Mouse (Mus musculus) olfactory bulb, adult 2 months (tissue): ENCODE results near the gene Pik3cd. TPM values are rescaled to one million over a fixed set of nuclear protein-coding genes. Genes with fewer than 3 reads are reported as not detected.
"Not testable (repeated sequence)": the region's sequence is repeated elsewhere in the genome, so short reads cannot be mapped to it uniquely, and the experiment has no call there.

Source experiments
- H3K27ac ChIP-seq: fragments of 200-500 bp; 2 replicates; pipeline ENCODE4 v1.5.1; 2012; ENCODE audit warnings: low read depth, low read length; ENCODE audit not compliant: insufficient read depth
- H3K4me1 ChIP-seq: fragments of 200-500 bp; 2 replicates; pipeline ENCODE4 v1.6.1; 2012; ENCODE audit warnings: low read length; ENCODE audit not compliant: control insufficient read depth, insufficient read depth
- H3K4me3 ChIP-seq: fragments of 200-500 bp; 2 replicates; pipeline ENCODE4 v1.5.1; 2012; ENCODE audit warnings: mild to moderate bottlenecking, low read depth, low read length, moderate library complexity; ENCODE audit not compliant: insufficient read depth
- CTCF ChIP-seq: fragments of 200-500 bp; IDR thresholded peaks from 2 replicates; pipeline ENCODE4 v1.5.1; 2012; ENCODE audit warnings: low read depth, mild to moderate bottlenecking, low read length, moderate library complexity; ENCODE audit not compliant: insufficient read depth
- POLR2A ChIP-seq: fragments of 200-500 bp; IDR thresholded peaks from 2 replicates; pipeline ENCODE4 v1.6.1; 2012; ENCODE audit warnings: mild to moderate bottlenecking, low read depth, low read length, moderate library complexity; ENCODE audit not compliant: insufficient read depth
- WGBS: fragments of 180-500 bp; shearing (Covaris S2); methylation state at CpG from one replicate; pipeline ENCODE4 v1.1.7; 2018; 5-methylcytosine and 5-hydroxymethylcytosine counted together
- polyA plus RNA-seq: library from polyadenylated mRNA; stranded (reverse); fragments of >200 nt; gene quantifications from 2 replicates; pipeline ENCODE4 v1.2.4, GENCODE M21; 2012; ENCODE audit warnings: low replicate concordance; ENCODE audit not compliant: missing spikeins, insufficient read depth, insufficient read length

Gene Pik3cd
- polyA plus RNA-seq, result not detected in 2 replicates

- H3K4me1 ChIP-seq, result peaks cover 14% of the 10 kb centered on the region
- no peak within 1 kb of the TSS for H3K4me3 ChIP-seq
- H3K27ac ChIP-seq, result no peak within 1 kb of the TSS
- no peak for TF ChIP-seq CTCF
- no peak for TF ChIP-seq POLR2A
- WGBS, result 66% methylated on average over 19 of the region's 19 CpGs
These were observed at the start of gene Pik3cd for GRCm38 (mm10) chr4:149702210-149702979. Gene Pik3cd (minus strand): TSS chr4:149702571.

- Histone ChIP-seq H3K4me1 (peaks cover 8% of the 10 kb centered on the region), H3K27ac (no peak overlapping the region), H3K4me3 (no peak overlapping the region)
- 55% methylated on average over 5 of the region's 5 CpGs for WGBS
- TF ChIP-seq CTCF (no peak), POLR2A (no peak)
These were observed 48.3 kb upstream of the Pik3cd start for GRCm38 (mm10) chr4:149750671-149751070.

- not testable (repeated sequence) for H3K4me1 ChIP-seq, H3K4me3 ChIP-seq, H3K27ac ChIP-seq
- WGBS, result 95% methylated on average over 3 of the region's 3 CpGs
These were observed 47.3 kb upstream of the Pik3cd start for GRCm38 (mm10) chr4:149749663-149750015.

GRCm38 (mm10) chr4:149749003-149749662 is 46.8 kb upstream of the Pik3cd start:
- WGBS, result 94% methylated on average over 18 of the region's 18 CpGs
- Histone ChIP-seq H3K4me1 (peaks cover 8% of the 10 kb centered on the region), H3K27ac (no peak overlapping the region), H3K4me3 (no peak overlapping the region)
- TF ChIP-seq CTCF, result no peak
- no peak for TF ChIP-seq POLR2A

GRCm38 (mm10) chr4:149744119-149744518 is 41.7 kb upstream of the Pik3cd start:
- H3K4me3 ChIP-seq, result no peak overlapping the region
- TF ChIP-seq CTCF, result no peak
- no peak for TF ChIP-seq POLR2A
- no peaks in the 10 kb centered on the region for H3K4me1 ChIP-seq
- 84% methylated on average over 7 of the region's 7 CpGs for WGBS
- no peak overlapping the region for H3K27ac ChIP-seq

- Histone ChIP-seq H3K27ac (no peak overlapping the region), H3K4me1 (peaks cover under 1% of the 10 kb centered on the region; the same call in 1 of the 2 replicates), H3K4me3 (no peak overlapping the region)
- TF ChIP-seq POLR2A (no peak), CTCF (no peak)
- WGBS, result 93% methylated on average over 14 of the region's 14 CpGs
These were observed 39.7 kb upstream of the Pik3cd start for GRCm38 (mm10) chr4:149742011-149742530.

- Histone ChIP-seq H3K27ac (no peak overlapping the region), H3K4me1 (peaks cover 18% of the 10 kb centered on the region), H3K4me3 (no peak overlapping the region)
- 96% methylated on average over 7 of the region's 7 CpGs for WGBS
- TF ChIP-seq CTCF (no peak), POLR2A (no peak)
These were observed 37.9 kb upstream of the Pik3cd start for GRCm38 (mm10) chr4:149740301-149740700.

- TF ChIP-seq CTCF (no peak), POLR2A (no peak)
- Histone ChIP-seq H3K4me1 (peaks cover 26% of the 10 kb centered on the region), H3K4me3 (no peak overlapping the region), H3K27ac (no peak overlapping the region)
- WGBS, result 77% methylated on average over 5 of the region's 5 CpGs
These were observed 37.1 kb upstream of the Pik3cd start for GRCm38 (mm10) chr4:149739478-149739877.
